Mouse (Mus musculus) cerebellum, postnatal 10 days (tissue): ENCODE data around the gene Vwa3b.
"Not testable (repeated sequence)": the region's sequence is repeated elsewhere in the genome, so short reads cannot be mapped to it uniquely, and the experiment has no call there.

ENCODE experiments used
- DNase-seq, 2 experiments: peaks; one replicate each; pipeline ENCODE4 v3.0.0; 2021; ENCODE audit warnings: mixed read lengths in 2 of 2

Gene Vwa3b

DNA sequence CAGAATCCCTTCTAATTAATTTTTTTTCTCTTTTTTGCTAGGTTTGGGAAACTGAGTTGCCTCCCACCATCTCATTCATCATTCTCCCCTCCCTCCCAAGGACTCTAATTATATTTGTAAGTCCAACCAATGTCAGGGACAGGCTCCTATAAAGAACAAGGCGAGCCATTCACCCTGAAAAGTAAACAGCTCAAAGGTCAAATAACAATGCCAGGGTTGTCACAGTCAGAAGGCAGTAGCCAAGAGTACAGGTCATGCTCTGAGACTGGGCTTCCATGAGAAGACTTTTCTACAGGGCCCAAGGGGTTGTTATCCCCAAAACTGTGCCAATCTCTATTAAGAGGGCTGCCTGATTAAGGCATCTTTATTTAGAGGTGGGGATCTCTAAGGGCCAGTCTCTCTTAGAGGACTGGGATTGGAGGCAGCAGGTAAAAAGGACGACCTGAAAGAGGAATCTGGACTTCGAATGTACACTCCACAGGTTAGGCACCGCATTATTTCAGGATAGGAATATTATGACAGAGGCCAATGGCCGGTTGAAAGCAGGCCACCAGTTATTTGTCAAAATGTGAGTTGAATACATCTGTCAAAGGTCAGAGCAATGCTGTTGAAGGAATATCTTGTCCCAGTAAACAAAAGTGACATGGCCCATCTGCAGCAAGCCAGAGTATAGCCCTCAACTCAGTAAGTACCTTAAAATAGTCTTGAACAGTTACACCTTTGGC is at the start of gene Vwa3b:
TSS of gene Vwa3b (plus strand) at position 635 of the 725 bp plus-strand sequence.
- DNase-seq: no peak

DNA sequence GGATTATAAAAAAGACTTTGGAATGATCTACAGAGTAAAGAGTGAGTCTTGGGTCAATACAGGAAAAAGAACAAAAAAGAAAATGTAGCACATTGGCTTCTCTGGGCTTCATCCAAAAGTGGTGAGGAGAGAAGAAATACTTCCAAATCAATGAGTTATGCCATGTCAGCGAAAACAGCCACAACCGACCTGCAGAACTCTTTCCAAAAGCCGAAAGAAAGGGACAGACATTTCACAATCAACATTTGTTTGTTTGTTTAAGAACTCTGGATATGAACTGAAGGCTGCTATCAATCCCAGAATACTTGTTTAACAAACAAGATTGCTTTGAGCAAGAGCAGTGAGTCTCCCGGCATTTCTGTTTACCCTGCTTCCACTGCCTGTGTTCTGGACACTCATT is 49.6 kb upstream of the Vwa3b start:
- no peak for DNase-seq

DNA sequence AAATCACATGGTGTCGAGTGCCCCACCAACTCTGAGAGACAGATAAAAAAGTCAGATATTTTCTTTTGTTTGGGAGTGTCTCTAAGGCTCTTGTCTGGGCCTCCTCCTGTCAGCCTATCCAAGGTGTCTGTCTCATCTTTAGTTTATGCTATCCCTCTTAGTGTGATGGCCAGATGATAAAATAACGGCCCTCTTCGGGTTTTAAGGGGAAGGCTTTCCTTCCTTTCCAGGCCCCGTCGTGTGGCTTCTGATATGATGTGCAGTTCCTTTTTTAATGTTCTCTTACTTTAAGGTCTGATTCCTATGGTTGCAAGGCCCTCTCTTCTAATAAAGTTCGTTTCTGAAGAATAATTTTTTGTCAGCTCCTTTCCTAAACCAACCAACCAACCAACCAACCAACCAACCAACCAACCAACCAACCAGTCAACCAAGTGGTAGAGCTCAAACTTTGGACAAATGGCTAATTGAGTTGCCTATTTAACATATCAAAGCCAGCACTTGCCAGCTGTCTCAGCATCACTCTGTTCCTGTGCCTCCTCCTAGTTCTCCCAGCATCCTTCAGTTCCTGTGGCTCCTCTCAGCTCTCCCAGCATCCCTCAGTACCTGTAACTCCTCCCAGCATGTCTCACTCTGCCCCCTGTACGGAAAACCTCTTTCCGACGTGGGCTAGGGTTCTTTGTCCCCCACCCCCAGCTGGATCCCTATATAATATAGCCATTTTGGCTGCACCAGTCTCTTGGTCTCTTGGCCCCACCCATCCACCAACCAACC is 44.0 kb upstream of the Vwa3b start:
- DNase-seq: no peak

DNA sequence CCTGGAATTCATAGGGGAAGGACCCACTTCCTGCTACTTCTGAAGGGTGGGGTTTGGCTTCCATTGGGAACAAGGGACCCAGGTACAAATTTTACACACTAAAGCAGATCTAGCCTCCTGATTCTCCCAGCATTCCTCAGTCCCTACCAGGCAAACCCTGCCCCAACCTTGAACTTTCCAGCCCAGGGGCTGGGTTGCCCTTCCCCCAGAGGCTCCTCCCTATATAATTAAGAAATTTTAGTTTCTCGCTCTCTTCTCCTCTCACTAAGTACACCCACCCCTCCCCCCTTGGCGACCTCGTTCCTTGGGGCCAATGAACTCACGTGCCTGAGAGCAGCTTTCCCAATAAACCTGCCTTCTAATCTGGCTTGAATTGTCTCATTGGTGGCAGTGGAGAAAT is 42.6 kb upstream of the Vwa3b start:
- no peak for DNase-seq

DNA sequence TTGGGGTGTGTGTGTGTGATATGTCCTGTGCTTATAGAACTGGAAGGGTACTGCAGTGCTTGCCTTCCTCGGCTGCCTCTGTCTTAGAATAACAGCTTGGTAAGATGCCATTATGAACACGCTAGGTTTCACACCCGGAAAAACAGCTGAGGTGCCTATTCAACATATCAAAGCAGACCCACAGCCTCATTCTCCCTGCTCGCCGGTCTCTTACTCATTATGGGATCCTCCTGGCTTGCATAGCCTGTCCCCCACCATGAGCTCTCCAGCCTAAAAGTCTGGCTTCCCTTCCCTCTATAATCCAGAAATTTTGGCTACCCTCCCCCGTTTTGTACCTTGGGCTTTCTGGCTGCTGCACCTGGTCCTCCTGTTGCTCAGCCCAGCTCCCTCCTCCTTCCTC is 42.0 kb upstream of the Vwa3b start:
- peak in 1 of 2 experiments; percentile 1 for DNase-seq

DNA sequence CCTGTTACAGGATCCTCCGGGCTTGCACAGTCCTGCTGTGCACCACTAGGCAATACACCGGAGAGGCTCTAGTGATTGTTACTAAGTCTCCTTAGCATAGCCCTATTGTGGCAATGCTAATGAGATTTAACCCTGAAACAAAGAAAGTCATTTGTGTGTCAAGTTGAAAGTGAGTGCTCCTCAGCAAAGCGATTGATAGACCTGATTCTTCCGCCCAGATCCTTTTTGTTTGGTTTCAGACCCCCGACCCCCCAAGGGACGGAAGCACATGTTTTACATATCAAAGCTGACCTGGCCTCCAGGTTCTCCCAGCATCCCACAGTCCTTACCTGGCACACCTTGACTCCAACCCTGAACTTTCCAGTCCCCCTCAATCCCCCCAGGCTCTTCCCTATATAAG is 40.5 kb upstream of the Vwa3b start:
- DNase-seq: no peak

DNA sequence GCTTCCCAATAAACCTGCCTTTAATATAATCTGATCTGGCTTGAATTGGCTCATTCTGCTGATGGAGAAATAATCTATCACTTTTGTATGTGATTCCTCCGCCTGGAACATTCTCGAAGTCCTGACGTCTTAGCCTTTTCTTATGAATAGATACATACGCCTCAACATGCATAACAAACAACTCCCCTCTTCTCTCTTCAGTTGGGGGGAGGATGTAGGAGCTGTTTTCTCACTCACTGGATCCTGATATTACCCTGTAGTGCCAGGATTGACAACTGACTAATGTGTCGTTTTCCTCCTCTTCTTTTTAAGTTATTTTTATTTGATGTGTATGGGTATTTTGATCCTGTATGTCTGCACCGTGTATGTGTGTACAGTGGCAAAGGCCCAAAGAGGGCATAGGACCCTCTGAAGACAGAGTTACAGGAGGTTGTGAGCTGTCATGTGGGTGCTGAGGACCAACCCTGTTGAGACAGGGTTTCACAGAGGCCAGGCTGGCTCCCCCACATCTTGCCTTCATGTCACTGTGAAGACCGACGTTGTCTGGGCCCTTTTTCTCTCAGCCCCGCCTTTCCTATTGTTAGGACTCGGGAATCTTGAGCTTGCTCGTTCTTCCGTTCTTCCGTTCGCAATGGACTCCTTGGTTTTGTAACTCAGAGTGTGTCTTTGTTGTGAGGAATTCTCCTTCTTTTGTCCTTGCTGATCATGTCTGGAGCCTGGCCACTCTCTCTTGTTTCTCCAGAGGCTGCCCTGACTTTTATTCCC is 39.8 kb upstream of the Vwa3b start:
- DNase-seq: no peak

DNA sequence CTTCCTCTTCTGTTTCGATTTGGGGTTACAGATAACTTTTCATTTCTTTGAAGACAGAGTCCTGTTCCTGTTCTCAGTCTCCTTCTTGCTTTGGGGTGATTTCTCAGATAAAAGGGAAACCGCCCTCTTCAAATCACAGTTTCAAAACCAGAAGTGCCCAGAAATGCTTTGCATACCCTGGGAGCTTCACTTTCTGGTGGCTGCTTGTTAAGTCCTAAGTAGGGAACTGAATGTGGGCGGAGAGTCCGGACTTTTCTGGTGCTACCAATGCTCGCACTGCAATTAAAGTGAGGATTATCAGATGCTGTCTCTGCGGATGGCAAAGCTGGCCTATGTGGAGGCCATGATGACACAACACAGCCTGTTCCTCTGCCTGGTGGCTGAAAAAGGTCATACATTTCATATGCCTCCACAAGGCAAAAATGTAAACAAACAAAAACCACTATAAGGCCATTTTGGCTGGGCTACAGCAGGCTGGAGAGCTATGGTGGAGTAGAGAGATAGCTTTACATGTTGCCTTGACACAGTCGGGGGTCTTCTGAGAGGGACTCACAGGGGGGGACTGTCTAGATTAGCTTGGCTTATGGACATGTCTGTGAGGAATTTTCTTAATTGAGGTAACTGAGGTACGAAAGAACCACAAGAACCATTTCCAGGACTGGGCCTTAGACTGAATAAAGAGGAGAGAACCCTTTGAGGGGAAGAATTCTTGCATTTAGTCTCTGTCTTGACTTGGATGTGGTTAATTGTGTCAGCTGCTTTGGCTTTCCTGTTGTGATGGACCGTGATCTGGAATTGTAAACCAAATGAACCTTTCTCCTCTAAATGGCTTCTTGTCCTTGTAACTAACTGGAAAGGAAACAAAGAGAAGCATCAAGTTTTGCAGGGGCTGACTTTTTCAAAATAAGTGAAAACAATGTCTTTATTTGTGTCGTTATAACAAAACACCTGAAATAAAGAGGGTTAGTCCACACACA is 38.9 kb upstream of the Vwa3b start:
- DNase-seq: no peak

DNA sequence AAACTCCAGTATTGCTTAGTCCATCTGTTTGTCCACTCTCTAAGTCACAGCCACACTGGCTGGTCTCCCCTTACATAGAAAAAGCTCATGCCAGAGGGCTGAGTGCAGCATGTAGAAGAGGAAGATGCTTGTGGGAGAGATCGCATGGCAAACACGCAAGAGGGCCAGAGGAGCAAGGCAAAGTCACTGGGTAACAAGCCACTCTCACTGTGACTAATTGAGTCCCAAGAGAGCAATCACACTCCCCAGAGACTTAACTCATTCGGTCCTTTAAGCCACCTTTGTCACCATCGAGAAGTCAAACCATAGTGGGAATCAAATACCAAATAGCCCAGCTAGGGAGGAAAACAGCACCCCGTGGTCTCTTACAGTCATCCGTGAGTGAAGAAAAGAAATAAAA is 38.2 kb upstream of the Vwa3b start:
- no peak for DNase-seq

DNA sequence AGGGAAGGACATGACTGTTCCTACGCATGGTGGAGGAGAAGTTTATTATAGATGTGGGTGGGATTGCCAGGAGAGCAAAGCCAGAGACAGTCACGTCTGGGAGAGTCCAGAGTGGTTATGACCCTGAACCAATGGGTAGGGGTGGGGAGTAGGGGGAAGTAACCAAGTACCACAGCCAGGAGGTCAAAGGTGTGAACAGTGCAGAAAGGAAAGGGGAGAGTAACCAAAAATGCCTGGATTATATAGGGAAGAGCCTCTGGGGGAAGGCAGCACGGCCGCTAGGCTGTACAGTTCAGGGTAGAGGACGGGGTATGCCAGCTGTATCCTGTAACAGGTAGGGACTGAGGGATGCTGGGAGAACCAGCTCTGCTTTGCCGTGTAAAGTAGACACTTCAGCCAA is 37.8 kb upstream of the Vwa3b start:
- no peak for DNase-seq

DNA sequence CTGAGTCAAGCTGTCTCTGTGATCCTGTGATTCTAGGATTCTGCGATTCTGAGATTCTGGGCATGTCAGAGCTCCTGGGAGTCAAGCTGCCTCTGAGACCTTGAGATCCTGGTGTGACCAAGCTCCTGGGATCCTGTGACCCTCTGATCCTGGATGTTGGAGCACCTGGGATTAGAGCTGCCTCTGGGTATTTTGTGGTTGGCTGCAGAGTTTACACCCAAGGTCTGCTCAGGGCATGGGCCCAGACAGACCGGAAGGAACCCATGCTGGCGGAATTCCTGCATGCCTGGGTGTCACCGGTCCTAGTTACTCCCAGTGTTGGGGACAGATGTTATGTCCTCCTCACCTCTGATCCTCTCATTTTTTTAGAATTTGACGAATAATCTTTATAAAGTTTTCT is 32.1 kb upstream of the Vwa3b start:
- no peak for DNase-seq

DNA sequence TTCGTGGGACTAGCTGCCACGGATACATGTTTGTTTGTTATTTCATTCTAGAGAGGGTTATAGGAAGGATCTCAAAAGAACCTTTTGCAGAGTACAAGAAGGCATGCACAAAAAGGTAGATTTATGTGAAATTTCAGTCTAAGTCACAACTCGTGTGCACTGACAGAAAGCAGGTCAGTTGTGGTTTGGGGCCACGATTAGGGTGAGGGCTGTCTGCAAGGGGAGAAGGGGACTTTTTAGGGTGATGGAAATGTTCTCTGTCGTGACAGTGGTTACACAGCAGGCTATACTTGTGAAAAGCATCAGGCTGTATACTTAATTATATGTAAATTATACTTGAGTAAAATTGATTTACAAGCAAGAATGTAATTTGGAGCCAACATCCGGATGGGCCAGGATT is 30.6 kb upstream of the Vwa3b start:
- DNase-seq: no peak

DNA sequence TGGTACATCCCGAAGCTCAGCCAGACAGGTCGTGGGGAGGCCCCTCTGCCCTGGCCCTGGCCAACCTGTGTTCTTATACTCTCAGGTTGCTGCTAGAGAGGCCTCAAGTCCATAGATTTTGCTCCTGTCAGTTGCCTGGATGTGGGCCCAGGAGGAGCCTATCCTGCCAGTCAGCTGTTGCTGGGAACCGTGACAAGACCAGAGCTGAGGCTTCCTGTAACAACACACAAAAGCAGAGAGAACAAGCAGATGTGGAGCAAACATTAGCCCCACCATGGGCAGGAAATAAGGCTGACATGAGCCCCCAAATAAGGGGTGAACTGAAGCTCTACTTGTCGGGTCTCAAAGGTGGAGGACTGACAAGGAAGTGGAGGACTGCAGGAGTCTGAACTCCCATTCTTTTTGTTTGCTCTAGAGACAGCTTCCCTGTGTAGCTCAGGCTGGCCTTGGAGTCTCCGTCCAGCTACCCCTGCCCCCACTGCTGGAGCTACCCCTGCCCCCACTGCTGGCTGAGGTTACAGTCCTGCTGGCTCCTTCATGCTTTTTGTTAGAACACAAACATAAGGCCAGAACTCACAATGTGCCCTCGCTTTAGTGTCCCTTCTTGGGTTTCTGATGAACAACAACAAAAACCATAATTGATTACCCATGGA is 29.7 kb upstream of the Vwa3b start:
- DNase-seq: peak; percentile 70 to 78

DNA sequence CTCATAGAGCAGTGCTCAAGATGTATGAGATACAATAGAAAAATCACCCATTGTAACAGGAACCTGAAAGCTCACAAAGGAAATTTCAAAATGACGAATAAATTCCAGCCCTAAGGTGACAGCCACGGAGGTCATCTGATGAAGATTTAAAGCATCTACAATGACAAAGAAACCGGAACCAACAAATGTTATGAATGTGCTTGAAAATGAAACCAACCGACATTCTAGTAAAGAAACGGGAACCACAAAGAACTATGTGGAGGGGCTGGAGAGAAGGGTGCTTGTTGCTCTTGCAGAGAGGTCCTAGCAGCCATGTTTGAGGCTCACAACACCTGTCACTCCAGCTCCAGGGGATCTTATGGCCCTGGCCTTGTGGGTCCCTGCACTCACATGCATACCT is 26.1 kb upstream of the Vwa3b start:
- no peak for DNase-seq

DNA sequence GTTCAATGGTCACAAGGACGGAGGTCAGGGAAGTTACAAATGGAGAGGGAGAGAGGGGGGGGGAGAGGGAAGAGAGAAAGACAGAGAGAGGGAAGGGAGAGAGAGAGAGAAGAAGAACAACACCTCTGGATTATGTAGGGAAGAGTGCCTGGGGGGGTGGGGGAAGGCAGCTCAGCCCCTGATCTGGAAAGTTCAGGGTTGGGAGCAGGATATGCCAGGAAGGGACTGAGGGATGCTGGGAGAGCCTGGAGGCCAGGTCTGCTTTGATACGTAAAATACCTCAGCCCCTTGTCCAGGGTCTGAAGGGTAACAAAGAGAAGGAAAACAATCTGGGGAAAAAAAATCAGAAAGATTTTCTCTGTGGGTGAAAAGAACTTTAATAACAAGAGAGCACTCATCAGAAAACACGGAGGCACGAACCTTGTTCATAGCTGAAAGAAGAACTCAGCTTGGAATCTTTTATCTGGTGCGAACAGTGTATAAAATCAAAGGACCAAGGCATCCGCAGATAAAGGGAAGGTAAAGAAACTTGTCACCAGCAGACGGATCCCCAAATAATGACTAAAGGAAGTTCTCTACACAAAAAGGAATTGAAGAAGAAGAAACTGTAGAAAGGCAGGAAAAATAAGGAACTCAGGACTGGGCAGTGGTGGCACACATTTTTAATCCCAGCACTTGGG is 24.6 kb upstream of the Vwa3b start:
- no peak for DNase-seq

DNA sequence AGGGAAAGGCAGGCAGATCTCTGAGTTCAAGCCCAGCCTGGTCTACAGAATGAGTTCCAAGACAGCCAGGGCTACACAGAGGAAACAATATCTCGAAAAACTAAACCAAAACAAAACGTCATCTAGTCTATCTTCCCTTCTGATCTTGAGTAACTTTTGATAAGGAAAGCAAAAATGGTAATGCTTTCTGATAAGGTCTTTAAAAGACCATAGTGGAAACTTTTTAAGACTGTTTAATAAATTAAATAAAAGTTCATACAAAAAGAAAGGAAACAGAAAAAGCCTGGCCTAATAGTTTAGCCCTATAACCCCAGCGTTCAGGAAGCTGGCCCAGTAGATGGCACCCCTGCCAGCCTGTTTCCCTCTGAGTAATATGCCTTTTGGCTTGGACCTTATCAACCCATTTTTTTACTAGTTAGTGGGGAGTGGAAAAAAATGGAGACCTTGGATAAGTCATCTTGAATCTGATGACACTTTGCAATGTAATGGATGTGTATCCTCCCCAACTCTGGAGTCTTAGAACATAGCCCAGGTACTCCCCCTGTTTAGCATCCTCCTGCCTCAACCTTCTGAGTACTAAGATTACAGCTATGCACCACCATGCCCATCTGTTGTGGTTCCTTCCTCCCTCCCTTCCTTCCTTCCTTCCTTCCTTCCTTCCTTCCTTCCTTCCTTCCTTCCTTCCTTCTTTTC is 23.9 kb upstream of the Vwa3b start:
- no peak for DNase-seq

DNA sequence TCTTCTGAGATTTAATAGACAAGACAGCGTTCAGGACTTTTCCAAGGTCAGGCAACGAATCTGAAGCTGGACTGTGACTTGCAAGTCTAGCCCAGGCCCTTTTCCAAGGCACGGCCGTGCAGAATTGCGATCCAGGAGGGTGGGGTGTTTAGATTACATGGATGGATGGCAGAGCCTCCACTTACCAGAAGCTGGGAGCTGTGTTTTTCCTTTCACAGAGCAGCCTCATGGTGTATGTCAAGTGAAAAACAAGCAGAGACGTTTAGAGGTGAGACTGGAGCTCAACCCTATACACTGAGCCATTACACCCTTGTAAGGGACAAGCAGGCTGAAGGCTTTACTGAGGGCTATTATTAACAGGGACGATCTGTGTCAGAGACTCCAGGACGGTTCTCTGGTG is 21.9 kb upstream of the Vwa3b start:
- DNase-seq: no peak

DNA sequence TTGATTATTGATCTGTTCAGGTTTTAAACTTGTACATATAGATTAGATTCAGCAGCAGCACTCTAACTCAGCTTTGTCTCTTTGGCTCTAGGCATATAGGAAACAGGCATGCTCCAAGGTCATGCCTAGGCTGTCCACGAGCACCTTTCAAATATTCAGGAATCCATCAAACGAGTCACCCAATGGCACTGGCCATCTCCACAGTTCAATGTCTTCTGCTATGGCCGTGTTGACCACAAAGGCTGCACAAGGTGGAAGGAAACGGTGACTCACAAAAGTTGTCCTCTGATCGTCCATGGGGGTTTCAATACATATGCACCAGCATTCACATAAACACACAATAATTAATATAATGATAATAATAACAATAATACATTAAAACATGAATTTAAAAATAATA is 21.4 kb upstream of the Vwa3b start:
- DNase-seq: no peak

DNA sequence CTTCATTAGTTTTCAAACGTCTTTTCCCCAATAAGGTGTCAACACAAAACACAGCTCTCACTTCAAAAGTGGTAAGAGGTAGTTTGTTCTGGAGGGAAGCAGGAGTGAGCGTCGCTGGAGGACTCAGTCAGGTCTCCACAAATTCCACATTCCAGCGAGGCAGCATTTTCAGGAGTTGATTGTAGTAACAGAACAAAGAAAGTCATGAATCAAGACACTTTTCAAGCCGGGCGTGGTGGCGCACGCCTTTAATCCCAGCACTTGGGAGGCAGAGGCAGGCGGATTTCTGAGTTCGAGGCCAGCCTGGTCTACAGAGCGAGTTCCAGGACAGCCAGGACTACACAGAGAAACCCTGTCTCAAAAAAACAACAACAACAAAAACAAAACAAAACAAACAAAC is 19.9 kb upstream of the Vwa3b start:
- DNase-seq: not testable (repeated sequence)

DNA sequence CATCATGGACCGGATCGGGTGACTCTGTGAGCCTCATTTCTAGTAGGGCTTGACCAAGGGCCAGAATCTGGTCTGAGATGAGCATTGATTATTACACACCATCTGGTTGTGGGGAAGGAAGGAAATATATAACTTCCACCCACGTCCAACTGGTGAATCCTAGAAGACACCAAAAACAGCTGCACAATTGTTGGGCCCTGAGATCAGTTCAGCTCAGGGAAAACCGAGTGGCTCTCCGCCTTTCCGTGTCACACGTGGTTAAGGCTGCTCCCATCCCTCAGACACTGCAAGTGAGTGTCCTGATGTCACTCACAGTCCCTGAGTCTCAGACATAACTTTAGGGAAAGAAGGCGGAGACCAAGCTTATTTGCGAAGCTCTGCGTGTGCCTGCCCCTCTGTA is 16.5 kb upstream of the Vwa3b start:
- no peak for DNase-seq
